8 mouse cellular contexts compared by ENCODE assay signal in genomic region chr4:136139326-136140110, GRCm38 (mm10). TPM values are rescaled to one million over a fixed set of nuclear protein-coding genes. Genes with fewer than 3 reads are reported as not detected.
DNase-seq lines count a peak whose midpoint lies in the region; ATAC-seq and TF ChIP-seq lines count a peak whose summit lies in the region.

No protein-coding gene starts in this region.

- no peak overlapping the region for H3K9ac ChIP-seq in lung, postnatal 0 days (replicated peaks; ENCODE audit: low read depth)
- H3K9ac ChIP-seq in limb, embryonic 12.5 days (replicated peaks), result no peak overlapping the region

- no peak for ATAC-seq in lung, postnatal 0 days
- no peak for ATAC-seq in limb, embryonic 12.5 days (ENCODE audit: insufficient number of reproducible peaks, insufficient read depth, low FRiP score, low TSS enrichment, low read depth)

- no peak for TF ChIP-seq POLR2A in small intestine, adult 2 months (IDR thresholded peaks at IDR 0.05; ENCODE audit: low read depth, low read length)
- TF ChIP-seq POLR2A in thymus, adult 2 months (IDR thresholded peaks at IDR 0.05; ENCODE audit: control insufficient read depth, extremely low read depth, insufficient read depth, low read length, poor library complexity), result no peak

- H3K4me2 ChIP-seq in lung, postnatal 0 days (replicated peaks; ENCODE audit: low read depth, low read length), result peak overlapping the region; percentile 44
- H3K4me2 ChIP-seq in limb, embryonic 12.5 days, result peak overlapping the region; percentile 68

- WGBS in lung, postnatal 0 days, result 42% methylated on average over 17 of the region's 17 CpGs
- 55% methylated on average over 17 of the region's 17 CpGs for WGBS in hindbrain, embryonic 10.5 days
- WGBS in limb, embryonic 12.5 days, result 53% methylated on average over 17 of the region's 17 CpGs
- WGBS in small intestine, adult 2 months, result 61% methylated on average over 17 of the region's 17 CpGs
- 79% methylated on average over 17 of the region's 17 CpGs for WGBS in thymus, adult 2 months

- DNase-seq in lung, postnatal 0 days (ENCODE audit: low spot score), result no peak
- DNase-seq in lung, postnatal 25 days (ENCODE audit: low spot score), result no peak
- no peak for DNase-seq in hindbrain, embryonic 10.5 days (ENCODE audit: low spot score)
- no peak for DNase-seq in right cerebral cortex, postnatal 25 days
- DNase-seq in thymus, adult 2 months, result no peak
- DNase-seq in layer of hippocampus, adult 8-10 months (ENCODE audit: low spot score in 2 of 2), result no peak

- no peaks in the 10 kb centered on the region for H3K27me3 ChIP-seq in lung, postnatal 0 days (replicated peaks; ENCODE audit: insufficient read depth, low read length)
- no peaks in the 10 kb centered on the region for H3K27me3 ChIP-seq in hindbrain, embryonic 10.5 days (ENCODE audit: insufficient read depth, poor library complexity, severe bottlenecking)
- H3K27me3 ChIP-seq in limb, embryonic 12.5 days, result no peaks in the 10 kb centered on the region
- H3K27me3 ChIP-seq in small intestine, adult 2 months (ENCODE audit: control insufficient read depth, insufficient read depth, low read length), result peaks cover 2% of the 10 kb centered on the region; the same call in 1 of the 2 replicates
- no peaks in the 10 kb centered on the region for H3K27me3 ChIP-seq in thymus, adult 2 months (ENCODE audit: control insufficient read depth, insufficient read depth, low read length)

- H3K9me3 ChIP-seq in lung, postnatal 0 days (ENCODE audit: low read length), result no peaks in the 10 kb centered on the region
- no peaks in the 10 kb centered on the region for H3K9me3 ChIP-seq in hindbrain, embryonic 10.5 days
- no peaks in the 10 kb centered on the region for H3K9me3 ChIP-seq in limb, embryonic 12.5 days

- H3K36me3 ChIP-seq in lung, postnatal 0 days (ENCODE audit: insufficient read depth, low read length), result no peaks in the 10 kb centered on the region
- no peaks in the 10 kb centered on the region for H3K36me3 ChIP-seq in hindbrain, embryonic 10.5 days
- no peaks in the 10 kb centered on the region for H3K36me3 ChIP-seq in limb, embryonic 12.5 days
- H3K36me3 ChIP-seq in small intestine, adult 2 months (ENCODE audit: control insufficient read depth, insufficient read depth, low read length), result no peaks in the 10 kb centered on the region
- H3K36me3 ChIP-seq in thymus, adult 2 months (ENCODE audit: control insufficient read depth, insufficient read depth, low read length), result no peaks in the 10 kb centered on the region

- H3K4me1 ChIP-seq in lung, postnatal 0 days (ENCODE audit: insufficient read depth, low read depth, low read length), result peaks cover 44% of the 10 kb centered on the region
- H3K4me1 ChIP-seq in hindbrain, embryonic 10.5 days (replicated peaks), result peaks cover 97% of the 10 kb centered on the region
- H3K4me1 ChIP-seq in limb, embryonic 12.5 days (replicated peaks), result peaks cover 79% of the 10 kb centered on the region
- H3K4me1 ChIP-seq in small intestine, adult 2 months (ENCODE audit: control insufficient read depth, insufficient read depth, insufficient read length, low read length), result peaks cover 22% of the 10 kb centered on the region
- H3K4me1 ChIP-seq in thymus, adult 2 months (replicated peaks; ENCODE audit: control insufficient read depth, insufficient read depth, low read length), result peaks cover 28% of the 10 kb centered on the region

- H3K4me3 ChIP-seq in lung, postnatal 0 days (ENCODE audit: low read depth, low read length), result no peak overlapping the region
- peak overlapping the region; percentile 92; the same call in 1 of the 2 replicates for H3K4me3 ChIP-seq in hindbrain, embryonic 10.5 days
- H3K4me3 ChIP-seq in limb, embryonic 12.5 days (replicated peaks), result no peak overlapping the region
- no peak overlapping the region for H3K4me3 ChIP-seq in small intestine, adult 2 months (ENCODE audit: low read depth, low read length)
- H3K4me3 ChIP-seq in thymus, adult 2 months (ENCODE audit: control insufficient read depth, insufficient read depth, low read length), result no peak overlapping the region

- TF ChIP-seq CTCF in lung, postnatal 0 days (IDR thresholded peaks at IDR 0.05), result no peak
- no peak for TF ChIP-seq CTCF in small intestine, adult 2 months (IDR thresholded peaks at IDR 0.05; ENCODE audit: extremely low read depth, insufficient read length, insufficient replicate concordance, low read depth, low read length)
- no peak for TF ChIP-seq CTCF in thymus, adult 2 months (IDR thresholded peaks at IDR 0.05; ENCODE audit: borderline replicate concordance, control insufficient read depth, extremely low read depth, insufficient read depth, low read length, poor library complexity)

- peak overlapping the region; percentile 97 for H3K27ac ChIP-seq in lung, postnatal 0 days (ENCODE audit: low read length)
- H3K27ac ChIP-seq in hindbrain, embryonic 10.5 days, result peak overlapping the region; percentile 100
- H3K27ac ChIP-seq in limb, embryonic 12.5 days, result peak overlapping the region; percentile 99
- H3K27ac ChIP-seq in small intestine, adult 2 months (ENCODE audit: insufficient read depth, low read depth, low read length), result peak overlapping the region; percentile 25
- no peak overlapping the region for H3K27ac ChIP-seq in thymus, adult 2 months (ENCODE audit: control insufficient read depth, insufficient read depth, low read length)

- no peak for TF ChIP-seq EP300 in lung, postnatal 0 days (IDR thresholded peaks at IDR 0.05)

RNA-seq across cellular contexts. Expression of gene Id3, which starts 3.8 kb away (rescaled TPM):
- 430 and 477 TPM in 2 replicates for polyA plus RNA-seq in lung, postnatal 0 days (2015; fragmentation: Nextera tagmentation; extraction: Ambion mirVana)
- polyA plus RNA-seq in hindbrain, embryonic 10.5 days (2016; fragmentation: Nextera tagmentation; extraction: Ambion mirVana), result 576 and 684 TPM in 2 replicates
- polyA plus RNA-seq in limb, embryonic 12.5 days (2016; fragmentation: Nextera tagmentation; extraction: Ambion mirVana), result 652 and 658 TPM in 2 replicates
- 262 and 519 TPM in 2 replicates for polyA plus RNA-seq in small intestine, adult 2 months (2012; rRNA removed)
- 312 and 357 TPM in 2 replicates for polyA plus RNA-seq in thymus, adult 2 months (2012; rRNA removed)
- total RNA-seq in layer of hippocampus, adult 8-10 months (2022), result 10 to 100 TPM; 40.5 to 59.5 (median 48.7) TPM

RNA-seq across cellular contexts. Expression of gene E2f2, which starts 32.7 kb away (rescaled TPM):
- polyA plus RNA-seq in lung, postnatal 0 days (2015; fragmentation: Nextera tagmentation; extraction: Ambion mirVana), result 17.8 and 19.1 TPM in 2 replicates
- 9.0 and 9.4 TPM in 2 replicates for polyA plus RNA-seq in hindbrain, embryonic 10.5 days (2016; fragmentation: Nextera tagmentation; extraction: Ambion mirVana)
- 10.6 and 10.8 TPM in 2 replicates for polyA plus RNA-seq in limb, embryonic 12.5 days (2016; fragmentation: Nextera tagmentation; extraction: Ambion mirVana)
- 7.5 and 11.5 TPM in 2 replicates for polyA plus RNA-seq in small intestine, adult 2 months (2012; rRNA removed)
- 164 and 208 TPM in 2 replicates for polyA plus RNA-seq in thymus, adult 2 months (2012; rRNA removed)
- total RNA-seq in layer of hippocampus, adult 8-10 months (2022), result 1 to 10 TPM in 2 of 4 experiments, under 1 TPM in 2; 0.57 to 1.2 (median 0.98) TPM
